Mouse (Mus musculus): ENCODE data around the gene Thap4. TPM values are rescaled to one million over a fixed set of nuclear protein-coding genes. Genes with fewer than 3 reads are reported as not detected.
"Not testable (repeated sequence)": the region's sequence is repeated elsewhere in the genome, so short reads cannot be mapped to it uniquely, and the experiment has no call there.

Gene Thap4
- total and polyA plus RNA-seq, 2 experiments: 10.0 to 17.5 TPM

DNA sequence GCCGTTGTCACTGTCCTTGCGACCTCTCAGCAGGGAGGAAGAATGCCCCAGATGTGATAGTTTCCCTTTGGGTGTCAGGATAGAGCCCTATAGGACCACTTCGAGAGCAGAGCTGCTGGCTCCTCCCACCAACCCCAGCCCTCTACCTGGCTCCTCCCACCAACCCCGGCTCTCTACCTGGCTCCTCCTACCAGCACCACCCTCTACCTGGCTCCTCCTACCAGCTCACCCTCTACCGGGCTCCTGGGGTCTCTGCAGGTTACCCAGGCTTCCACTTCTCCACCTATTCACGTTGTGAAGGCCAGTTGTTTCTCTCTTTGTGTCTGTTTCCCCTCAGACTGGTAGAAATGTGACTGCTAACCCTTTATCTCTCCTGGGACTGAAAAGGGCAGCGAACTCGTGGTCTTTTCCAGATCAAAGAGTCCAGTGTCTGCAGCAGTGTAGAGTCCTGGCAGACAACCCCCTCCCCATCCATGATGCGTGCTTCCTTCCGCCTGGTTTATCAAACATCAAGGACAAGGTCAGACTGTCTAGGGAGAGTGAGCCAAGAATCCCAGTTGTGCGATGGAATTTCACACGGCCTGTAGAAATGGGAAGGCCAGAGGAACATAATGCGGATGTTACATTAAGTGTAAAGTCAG, 86.8 kb downstream of the Thap4 start:
- TF ChIP-seq POLR2A (IDR thresholded peaks at IDR 0.05; ENCODE audit: extremely low read depth, insufficient read depth, low read length): no peak
- no peak for TF ChIP-seq CTCF (IDR thresholded peaks at IDR 0.05; ENCODE audit: low read depth, low read length)
- no peak overlapping the region for H3K9ac ChIP-seq (ENCODE audit: low read depth, low read length)
- 38% methylated on average over 13 of the region's 13 CpGs for WGBS
- no peaks in the 10 kb centered on the region for H3K79me2 ChIP-seq (ENCODE audit: control insufficient read depth, insufficient read depth, low read length)
- no peaks in the 10 kb centered on the region for H3K36me3 ChIP-seq (ENCODE audit: control insufficient read depth, insufficient read depth, low read length)
- peak; percentile 32 for DNase-seq (ENCODE audit: extremely low read depth, low read depth, low spot score)
- peaks cover 4% of the 10 kb centered on the region; the same call in 1 of the 2 replicates for H3K4me1 ChIP-seq (ENCODE audit: control insufficient read depth, insufficient read depth, low read length)
- H3K27ac ChIP-seq (replicated peaks; ENCODE audit: insufficient read depth, low read depth, low read length): no peak overlapping the region
- no peak overlapping the region for H3K4me3 ChIP-seq (ENCODE audit: insufficient read depth, low read depth, low read length)
- H3K27me3 ChIP-seq (ENCODE audit: control insufficient read depth, insufficient read depth, low read length): no peaks in the 10 kb centered on the region

DNA sequence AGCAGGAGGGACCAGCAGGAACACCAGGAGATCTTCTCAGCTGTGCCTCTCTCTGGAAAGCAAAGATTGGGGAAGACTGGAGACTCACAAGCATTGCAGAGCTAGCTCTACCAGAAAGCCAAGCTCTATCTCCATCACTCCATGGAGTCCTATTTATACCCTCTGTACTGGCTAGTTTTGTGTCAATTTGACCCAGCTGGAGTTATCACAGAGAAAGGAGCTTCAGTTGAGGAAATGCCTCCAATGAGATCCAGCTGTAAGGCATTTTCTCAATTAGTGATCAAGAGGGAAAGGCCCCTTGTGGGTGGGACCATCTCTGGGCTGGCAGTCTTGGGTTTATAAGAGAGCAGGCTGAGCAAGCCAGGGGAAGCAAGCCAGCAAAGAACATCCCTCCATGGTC, 96.1 kb downstream of the Thap4 start, which contains the start of gene Stk25:
Gene Stk25, minus strand, starts transcription at position 101 of the 400 bp plus-strand sequence.
- DNase-seq (ENCODE audit: extremely low read depth, low read depth, low spot score); H3K27me3 ChIP-seq (ENCODE audit: control insufficient read depth, insufficient read depth, low read length); H3K4me3 ChIP-seq (ENCODE audit: insufficient read depth, low read depth, low read length); H3K4me1 ChIP-seq (ENCODE audit: control insufficient read depth, insufficient read depth, low read length); H3K27ac ChIP-seq (replicated peaks; ENCODE audit: insufficient read depth, low read depth, low read length); H3K9ac ChIP-seq (ENCODE audit: low read depth, low read length); H3K79me2 ChIP-seq (ENCODE audit: control insufficient read depth, insufficient read depth, low read length); H3K36me3 ChIP-seq (ENCODE audit: control insufficient read depth, insufficient read depth, low read length): not testable (repeated sequence)

DNA sequence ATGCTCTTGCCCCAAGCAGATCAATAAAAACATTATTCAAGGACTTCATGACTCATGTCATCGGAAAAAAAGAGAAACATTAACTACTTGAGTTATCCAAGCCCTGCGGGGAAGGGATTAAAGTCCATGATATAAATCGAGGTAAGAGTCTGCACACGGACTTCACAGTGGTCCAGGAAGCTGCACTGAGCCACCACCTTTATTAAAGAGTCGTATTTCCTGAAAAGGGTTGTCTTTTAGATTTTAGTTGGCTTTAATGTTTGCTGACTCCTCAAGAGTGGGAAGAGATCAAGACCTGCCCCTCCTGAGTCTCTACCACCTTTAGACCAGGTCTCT, 97.7 kb downstream of the Thap4 start:
- no peak overlapping the region for H3K9ac ChIP-seq (ENCODE audit: low read depth, low read length)
- H3K36me3 ChIP-seq (ENCODE audit: control insufficient read depth, insufficient read depth, low read length): no peaks in the 10 kb centered on the region
- H3K4me3 ChIP-seq (ENCODE audit: insufficient read depth, low read depth, low read length): no peak overlapping the region
- no peak overlapping the region for H3K27ac ChIP-seq (replicated peaks; ENCODE audit: insufficient read depth, low read depth, low read length)
- no peaks in the 10 kb centered on the region for H3K4me1 ChIP-seq (ENCODE audit: control insufficient read depth, insufficient read depth, low read length)
- 76% methylated on average over 5 of the region's 5 CpGs for WGBS
- no peaks in the 10 kb centered on the region for H3K79me2 ChIP-seq (ENCODE audit: control insufficient read depth, insufficient read depth, low read length)
- DNase-seq (ENCODE audit: extremely low read depth, low read depth, low spot score): no peak
- peaks cover 3% of the 10 kb centered on the region; the same call in 1 of the 2 replicates for H3K27me3 ChIP-seq (ENCODE audit: control insufficient read depth, insufficient read depth, low read length)
- TF ChIP-seq POLR2A (IDR thresholded peaks at IDR 0.05; ENCODE audit: extremely low read depth, insufficient read depth, low read length) (no peak), CTCF (IDR thresholded peaks at IDR 0.05; ENCODE audit: low read depth, low read length) (no peak)

GRCm38 (mm10) chr1:93656325-93657024, 98.2 kb downstream of the Thap4 start:
- WGBS: 89% methylated on average over 7 of the region's 7 CpGs

DNA sequence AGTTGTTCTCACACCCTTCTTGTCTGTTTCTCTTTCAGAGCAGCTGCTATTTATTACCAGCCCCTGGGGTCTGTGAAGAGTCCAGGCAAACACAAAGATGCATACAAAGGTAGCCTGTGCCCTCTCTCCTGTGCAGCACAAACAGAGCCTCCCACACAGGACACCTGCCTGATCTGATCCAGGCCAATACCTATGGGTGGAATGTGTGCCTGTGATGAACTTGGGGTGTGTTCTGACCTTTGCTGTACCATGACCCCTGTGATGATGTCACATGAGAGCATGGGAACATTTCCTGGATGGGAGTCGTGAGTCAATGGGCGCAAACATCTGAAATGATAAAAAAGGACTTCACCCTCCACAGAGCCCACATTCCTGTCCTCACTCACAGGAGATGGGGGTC, 99.9 kb downstream of the Thap4 start:
- peaks cover 3% of the 10 kb centered on the region; the same call in 1 of the 2 replicates for H3K27me3 ChIP-seq (ENCODE audit: control insufficient read depth, insufficient read depth, low read length)
- no peaks in the 10 kb centered on the region for H3K36me3 ChIP-seq (ENCODE audit: control insufficient read depth, insufficient read depth, low read length)
- no peak overlapping the region for H3K27ac ChIP-seq (replicated peaks; ENCODE audit: insufficient read depth, low read depth, low read length)
- no peaks in the 10 kb centered on the region for H3K79me2 ChIP-seq (ENCODE audit: control insufficient read depth, insufficient read depth, low read length)
- TF ChIP-seq POLR2A (IDR thresholded peaks at IDR 0.05; ENCODE audit: extremely low read depth, insufficient read depth, low read length) (no peak), CTCF (IDR thresholded peaks at IDR 0.05; ENCODE audit: low read depth, low read length) (no peak)
- no peak overlapping the region for H3K9ac ChIP-seq (ENCODE audit: low read depth, low read length)
- no peaks in the 10 kb centered on the region for H3K4me1 ChIP-seq (ENCODE audit: control insufficient read depth, insufficient read depth, low read length)
- no peak for DNase-seq (ENCODE audit: extremely low read depth, low read depth, low spot score)
- WGBS: 38% methylated on average over 2 of the region's 2 CpGs
- no peak overlapping the region for H3K4me3 ChIP-seq (ENCODE audit: insufficient read depth, low read depth, low read length)

More at GRCm38 (mm10) chr1:93656325-93657024, 98.2 kb downstream of the Thap4 start:
- H3K36me3 ChIP-seq (ENCODE audit: control insufficient read depth, insufficient read depth, low read length): no peaks in the 10 kb centered on the region
- peaks cover 3% of the 10 kb centered on the region; the same call in 1 of the 2 replicates for H3K27me3 ChIP-seq (ENCODE audit: control insufficient read depth, insufficient read depth, low read length)
- no peak overlapping the region for H3K4me3 ChIP-seq (ENCODE audit: insufficient read depth, low read depth, low read length)
- TF ChIP-seq POLR2A (IDR thresholded peaks at IDR 0.05; ENCODE audit: extremely low read depth, insufficient read depth, low read length) (no peak), CTCF (IDR thresholded peaks at IDR 0.05; ENCODE audit: low read depth, low read length) (no peak)
- no peaks in the 10 kb centered on the region for H3K4me1 ChIP-seq (ENCODE audit: control insufficient read depth, insufficient read depth, low read length)
- no peak for DNase-seq (ENCODE audit: extremely low read depth, low read depth, low spot score)
- no peak overlapping the region for H3K9ac ChIP-seq (ENCODE audit: low read depth, low read length)
- no peak overlapping the region for H3K27ac ChIP-seq (replicated peaks; ENCODE audit: insufficient read depth, low read depth, low read length)
- H3K79me2 ChIP-seq (ENCODE audit: control insufficient read depth, insufficient read depth, low read length): no peaks in the 10 kb centered on the region

GRCm38 (mm10) chr1:93654275-93654674, 100.4 kb downstream of the Thap4 start:
- TF ChIP-seq CTCF (IDR thresholded peaks at IDR 0.05; ENCODE audit: low read depth, low read length) (no peak), POLR2A (IDR thresholded peaks at IDR 0.05; ENCODE audit: extremely low read depth, insufficient read depth, low read length) (no peak)
- Histone ChIP-seq H3K4me1 (ENCODE audit: control insufficient read depth, insufficient read depth, low read length) (no peaks in the 10 kb centered on the region), H3K79me2 (ENCODE audit: control insufficient read depth, insufficient read depth, low read length) (no peaks in the 10 kb centered on the region), H3K36me3 (ENCODE audit: control insufficient read depth, insufficient read depth, low read length) (no peaks in the 10 kb centered on the region), H3K27ac (replicated peaks; ENCODE audit: insufficient read depth, low read depth, low read length) (no peak overlapping the region), H3K9ac (ENCODE audit: low read depth, low read length) (no peak overlapping the region), H3K4me3 (ENCODE audit: insufficient read depth, low read depth, low read length) (no peak overlapping the region), H3K27me3 (ENCODE audit: control insufficient read depth, insufficient read depth, low read length) (peaks cover 3% of the 10 kb centered on the region; the same call in 1 of the 2 replicates)
- 61% methylated on average over 2 of the region's 2 CpGs for WGBS
- no peak for DNase-seq (ENCODE audit: extremely low read depth, low read depth, low spot score)

Other genes with a start within 250 kb of the Thap4 start
- 10.5 and 16.4 TPM in 2 replicates for gene Farp2, start 242.8 kb downstream of the Thap4 start, total RNA-seq (2014; rRNA removed)
- 9.2 and 10.5 TPM in 2 replicates for gene Farp2, start 242.8 kb downstream of the Thap4 start, polyA plus RNA-seq (2012; rRNA removed)
- 22.0 and 31.7 TPM in 2 replicates for gene Stk25, start 96.2 kb downstream of the Thap4 start, total RNA-seq (2014; rRNA removed)
- 33.9 and 41.4 TPM in 2 replicates for gene Stk25, start 96.2 kb downstream of the Thap4 start, polyA plus RNA-seq (2012; rRNA removed)
- gene Bok, start 69.2 kb downstream of the Thap4 start, total RNA-seq (2014; rRNA removed): 7.3 and 8.9 TPM in 2 replicates
- gene Bok, start 69.2 kb downstream of the Thap4 start, polyA plus RNA-seq (2012; rRNA removed): 11.5 and 15.9 TPM in 2 replicates
- gene Atg4b, start 3.4 kb downstream of the Thap4 start, total RNA-seq (2014; rRNA removed): 18.7 and 20.0 TPM in 2 replicates
- 27.8 and 29.1 TPM in 2 replicates for gene Atg4b, start 3.4 kb downstream of the Thap4 start, polyA plus RNA-seq (2012; rRNA removed)
- gene Dtymk, start 47.1 kb upstream of the Thap4 start, total RNA-seq (2014; rRNA removed): 26.3 and 27.7 TPM in 2 replicates
- 18.7 and 28.4 TPM in 2 replicates for gene Dtymk, start 47.1 kb upstream of the Thap4 start, polyA plus RNA-seq (2012; rRNA removed)
- gene Ing5, start 49.1 kb upstream of the Thap4 start, total RNA-seq (2014; rRNA removed): 4.4 and 5.5 TPM in 2 replicates
- gene Ing5, start 49.1 kb upstream of the Thap4 start, polyA plus RNA-seq (2012; rRNA removed): 2.2 and 2.7 TPM in 2 replicates
- gene D2hgdh, start 70.0 kb upstream of the Thap4 start, total RNA-seq (2014; rRNA removed): 23.4 and 24.8 TPM in 2 replicates
- gene D2hgdh, start 70.0 kb upstream of the Thap4 start, polyA plus RNA-seq (2012; rRNA removed): 26.1 and 27.8 TPM in 2 replicates
- gene Gal3st2, start 106.4 kb upstream of the Thap4 start, total RNA-seq (2014; rRNA removed): 0.37 TPM in 1 of 2 replicates, not detected in the other
- gene Gal3st2, start 106.4 kb upstream of the Thap4 start, polyA plus RNA-seq (2012; rRNA removed): not detected in 2 replicates
- not detected in 2 replicates for gene Gal3st2b, start 163.4 kb upstream of the Thap4 start, total RNA-seq (2014; rRNA removed)
- not detected in 2 replicates for gene Gal3st2b, start 163.4 kb upstream of the Thap4 start, polyA plus RNA-seq (2012; rRNA removed)
- not detected in 2 replicates for gene Gal3st2c, start 235.6 kb upstream of the Thap4 start, total RNA-seq (2014; rRNA removed)
- gene Gal3st2c, start 235.6 kb upstream of the Thap4 start, polyA plus RNA-seq (2012; rRNA removed): not detected in 2 replicates